Mouse (Mus musculus): ENCODE data around the gene Nsmce3. TPM values are rescaled to one million over a fixed set of nuclear protein-coding genes. Genes with fewer than 3 reads are reported as not detected.

Nsmce3 gene
- 21.5 and 24.8 TPM in 2 replicates for polyA plus RNA-seq (2021; fragmentation: Nextera tagmentation)
- long read RNA-seq, experiment 1, full-length matches to known transcripts = 234 of 234 reads
- long read RNA-seq, experiment 1, partial matches to known transcripts = 0 of 234 reads
- long read RNA-seq, experiment 1, other reads (novel, unspliced or antisense) = 0 of 234 reads
- long read RNA-seq, experiment 2, full-length matches to known transcripts = 260 of 260 reads
- long read RNA-seq, experiment 2, partial matches to known transcripts = 0 of 260 reads
- long read RNA-seq, experiment 2, other reads (novel, unspliced or antisense) = 0 of 260 reads

GRCm38 (mm10) chr7:64872743-64873241 lies at the start of gene Nsmce3:
TSS of gene Nsmce3 (minus strand) at chr7:64872997.

